Mouse (Mus musculus): ENCODE data around the gene Atg4b.
A peak's percentile ranks its signal among the peaks of the same experiment; 100 is the strongest.

Gene Atg4b

GRCm38 (mm10) chr1:93751290-93751689, at the start of gene Atg4b:
TSS of gene Atg4b (plus strand) at chr1:93751500.
- DNase-seq (ENCODE audit: low spot score) = no peak

- DNase-seq (ENCODE audit: low spot score) = no peak
Observed at GRCm38 (mm10) chr1:93702106-93702505, 49.2 kb upstream of the Atg4b start.

- no peak for DNase-seq (ENCODE audit: low spot score)
Observed at GRCm38 (mm10) chr1:93703472-93704048, 47.7 kb upstream of the Atg4b start.

- DNase-seq (ENCODE audit: low spot score) = no peak
Observed at GRCm38 (mm10) chr1:93704341-93704740, 47.0 kb upstream of the Atg4b start.

GRCm38 (mm10) chr1:93705389-93705788, 45.9 kb upstream of the Atg4b start:
- no peak for DNase-seq (ENCODE audit: low spot score)

- DNase-seq (ENCODE audit: low spot score) = no peak
Observed at GRCm38 (mm10) chr1:93716166-93716565, 35.1 kb upstream of the Atg4b start.

- DNase-seq (ENCODE audit: low spot score) = no peak
Observed at GRCm38 (mm10) chr1:93721557-93721956, 29.7 kb upstream of the Atg4b start.

GRCm38 (mm10) chr1:93724623-93725022, 26.7 kb upstream of the Atg4b start:
- no peak for DNase-seq (ENCODE audit: low spot score)

- peak; percentile 39 for DNase-seq (ENCODE audit: low spot score)
Observed at GRCm38 (mm10) chr1:93725665-93726064, 25.6 kb upstream of the Atg4b start.

GRCm38 (mm10) chr1:93726116-93726515, 25.2 kb upstream of the Atg4b start:
- DNase-seq (ENCODE audit: low spot score) = no peak

- DNase-seq (ENCODE audit: low spot score) = peak; percentile 36
Observed at GRCm38 (mm10) chr1:93726974-93727373, 24.3 kb upstream of the Atg4b start.

- no peak for DNase-seq (ENCODE audit: low spot score)
Observed at GRCm38 (mm10) chr1:93731103-93731502, 20.2 kb upstream of the Atg4b start.

GRCm38 (mm10) chr1:93731880-93732281, 19.4 kb upstream of the Atg4b start:
- no peak for DNase-seq (ENCODE audit: low spot score)

GRCm38 (mm10) chr1:93735859-93736258, 15.4 kb upstream of the Atg4b start:
- DNase-seq (ENCODE audit: low spot score) = no peak

- DNase-seq (ENCODE audit: low spot score) = no peak
Observed at GRCm38 (mm10) chr1:93737711-93738110, 13.6 kb upstream of the Atg4b start.

- no peak for DNase-seq (ENCODE audit: low spot score)
Observed at GRCm38 (mm10) chr1:93740671-93741070, 10.6 kb upstream of the Atg4b start.

GRCm38 (mm10) chr1:93741987-93742386, 9.3 kb upstream of the Atg4b start:
- no peak for DNase-seq (ENCODE audit: low spot score)

GRCm38 (mm10) chr1:93742910-93743309, 8.4 kb upstream of the Atg4b start:
- DNase-seq (ENCODE audit: low spot score) = no peak

GRCm38 (mm10) chr1:93746179-93746578, 5.1 kb upstream of the Atg4b start:
- no peak for DNase-seq (ENCODE audit: low spot score)

- no peak for DNase-seq (ENCODE audit: low spot score)
Observed at GRCm38 (mm10) chr1:93748539-93748938, 2.8 kb upstream of the Atg4b start.

- DNase-seq (ENCODE audit: low spot score) = no peak
Observed at GRCm38 (mm10) chr1:93753911-93754572, 2.7 kb downstream of the Atg4b start.

GRCm38 (mm10) chr1:93754573-93755290, 3.4 kb downstream of the Atg4b start, which contains the start of gene Thap4:
TSS of gene Thap4 (minus strand) at chr1:93754864.
- DNase-seq (ENCODE audit: low spot score) = peak; percentile 93

GRCm38 (mm10) chr1:93755291-93755610, 4.0 kb downstream of the Atg4b start:
- no peak for DNase-seq (ENCODE audit: low spot score)
